Mouse (Mus musculus) cortical plate, adult 2 months (tissue): Measurements from ENCODE around the gene Shc2. TPM values are rescaled to one million over a fixed set of nuclear protein-coding genes. Genes with fewer than 3 reads are reported as not detected.

Source experiments
- H3K27ac ChIP-seq: fragments of 200-500 bp; 2 replicates; pipeline ENCODE4 v1.5.1; 2012; ENCODE audit warnings: low read length, control low read depth, inconsistent platforms; ENCODE audit not compliant: insufficient read depth
- H3K4me1 ChIP-seq: fragments of 200-500 bp; 2 replicates; pipeline ENCODE4 v1.6.1; 2011; ENCODE audit warnings: low read length; ENCODE audit not compliant: control insufficient read depth, insufficient read depth
- H3K4me3 ChIP-seq: fragments of 200-500 bp; 2 replicates; pipeline ENCODE4 v1.5.1; 2011; ENCODE audit warnings: mild to moderate bottlenecking, low read length, control low read depth; ENCODE audit not compliant: insufficient read depth
- CTCF ChIP-seq: fragments of 200-500 bp; IDR thresholded peaks from 2 replicates; pipeline ENCODE4 v1.5.1; 2011; ENCODE audit warnings: mild to moderate bottlenecking, control low read depth, low read length; ENCODE audit not compliant: insufficient read depth; ENCODE audit errors: extremely low read depth
- POLR2A ChIP-seq: fragments of 200-500 bp; IDR thresholded peaks from 2 replicates; pipeline ENCODE4 v1.6.1; 2011; ENCODE audit warnings: mild to moderate bottlenecking, low read length, control low read depth; ENCODE audit not compliant: insufficient read depth; ENCODE audit errors: extremely low read depth
- polyA plus RNA-seq: library from polyadenylated mRNA; depleted of rRNA; stranded (reverse); fragments of >200 nt; gene quantifications from 2 replicates; pipeline ENCODE4 v1.2.3, GENCODE M21; 2012

Gene Shc2
- polyA plus RNA-seq, 1 experiment: 56.2 TPM

DNA sequence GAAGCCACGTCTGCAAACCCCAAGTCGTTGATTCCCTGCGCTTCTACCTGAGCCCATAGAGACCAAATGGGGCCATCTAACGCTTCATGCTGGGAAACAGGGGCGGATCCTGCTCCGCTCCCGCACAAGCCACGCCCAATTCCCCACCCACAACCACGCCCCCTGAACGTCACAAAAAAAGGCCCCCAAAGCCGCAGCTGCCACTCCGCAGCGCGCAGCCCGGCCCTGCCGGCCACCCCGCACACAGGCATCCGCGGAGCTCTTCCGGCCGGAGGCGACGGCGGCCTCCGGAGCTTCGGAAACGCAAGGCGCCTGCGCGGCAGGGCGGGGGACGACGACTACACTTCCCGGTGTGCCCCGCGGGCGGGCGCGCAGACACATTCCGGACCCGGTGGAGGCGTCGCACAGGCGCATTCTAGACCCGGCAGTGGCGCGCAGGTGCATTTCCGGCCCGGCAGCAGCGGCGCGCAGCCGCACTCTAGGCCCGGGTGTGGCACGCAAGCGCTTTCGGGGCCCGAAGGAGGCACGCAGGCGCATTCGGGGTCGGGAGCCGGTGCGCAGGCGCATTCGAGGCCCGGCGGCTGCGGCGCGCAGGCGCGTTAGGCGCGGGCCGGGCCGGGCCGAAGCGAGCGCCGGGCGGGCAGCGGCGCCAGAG lies 44.0 kb upstream of the Shc2 start, which contains the start of gene Cdc34:
TSS of gene Cdc34 (plus strand) at position 605 of the 655 bp plus-strand sequence.
- peak within 1 kb of the TSS; percentile 25; the same call in 1 of the 2 replicates for H3K27ac ChIP-seq
- no peaks in the 10 kb centered on the region; the same call in 1 of the 2 replicates for H3K4me1 ChIP-seq
- peak within 1 kb of the TSS; percentile 94 for H3K4me3 ChIP-seq
- peak; percentile 79 for TF ChIP-seq POLR2A
- no peak for TF ChIP-seq CTCF

GRCm38 (mm10) chr10:79680606-79681495 lies 43.1 kb upstream of the Shc2 start:
- H3K4me1 ChIP-seq: no peaks in the 10 kb centered on the region; the same call in 1 of the 2 replicates
- no peak for TF ChIP-seq CTCF
- TF ChIP-seq POLR2A: no peak
- H3K27ac ChIP-seq: peak overlapping the region; percentile 25; the same call in 1 of the 2 replicates

DNA sequence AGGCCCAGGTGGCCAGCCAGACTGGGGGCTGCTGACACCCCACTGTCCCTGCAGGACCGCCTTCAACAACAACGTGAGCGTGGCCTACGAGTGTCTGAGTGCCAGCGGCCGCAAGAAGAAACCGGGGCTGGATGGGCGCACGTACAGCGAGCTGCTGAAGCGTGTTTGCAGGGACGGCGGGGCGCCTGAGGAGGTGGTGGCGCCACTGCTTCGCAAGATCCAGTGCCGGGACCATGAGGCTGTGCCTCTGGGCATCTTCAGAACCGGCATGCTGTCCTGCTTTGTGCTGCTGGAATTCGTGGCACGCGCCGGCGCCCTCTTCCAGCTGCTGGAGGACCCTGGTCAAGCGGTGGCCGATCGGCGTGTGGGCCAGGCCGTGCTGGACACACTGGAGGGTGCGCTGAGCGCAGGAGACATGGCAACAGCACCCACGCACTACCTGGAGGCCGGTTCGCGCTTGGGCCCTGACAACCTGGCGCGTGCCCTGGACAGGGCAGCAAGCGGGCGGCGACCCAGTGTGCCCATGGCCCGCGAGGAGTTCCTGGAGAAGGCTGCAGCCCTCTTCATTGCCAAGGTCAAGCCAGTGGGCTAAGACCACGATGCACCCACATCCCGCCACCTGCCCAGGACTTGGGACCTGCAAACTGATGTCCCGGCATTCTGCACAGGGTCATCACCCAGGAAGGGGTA lies 37.8 kb upstream of the Shc2 start:
- no peak overlapping the region for H3K27ac ChIP-seq
- no peak for TF ChIP-seq CTCF
- TF ChIP-seq POLR2A: no peak
- H3K4me1 ChIP-seq: peaks cover 5% of the 10 kb centered on the region
- H3K4me3 ChIP-seq: no peak overlapping the region

More at GRCm38 (mm10) chr10:79680606-79681495, 43.1 kb upstream of the Shc2 start:
- peak overlapping the region; percentile 33 for H3K4me3 ChIP-seq

DNA sequence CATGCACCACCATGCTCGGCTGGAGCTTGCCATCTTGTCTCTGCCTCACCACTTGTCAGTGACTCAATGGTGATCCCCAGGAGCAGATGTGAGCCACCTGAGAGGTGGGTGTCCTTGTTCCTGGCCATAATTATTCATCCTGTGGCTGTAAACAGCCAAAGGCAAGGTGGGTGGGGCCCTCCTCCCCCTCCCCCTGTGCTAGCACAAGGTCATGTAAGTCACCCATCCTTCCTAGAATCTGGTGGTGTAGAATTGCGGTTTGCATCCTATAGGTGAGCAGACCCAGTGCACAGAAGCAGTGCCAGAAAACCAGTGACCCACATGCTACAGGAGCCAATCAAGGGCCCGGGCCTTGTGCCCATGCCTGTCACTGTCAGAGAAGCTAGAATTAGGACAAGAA lies 35.3 kb upstream of the Shc2 start:
- TF ChIP-seq POLR2A (no peak), CTCF (no peak)
- H3K4me3 ChIP-seq: no peak overlapping the region
- no peak overlapping the region for H3K27ac ChIP-seq
- H3K4me1 ChIP-seq: peaks cover 8% of the 10 kb centered on the region

DNA sequence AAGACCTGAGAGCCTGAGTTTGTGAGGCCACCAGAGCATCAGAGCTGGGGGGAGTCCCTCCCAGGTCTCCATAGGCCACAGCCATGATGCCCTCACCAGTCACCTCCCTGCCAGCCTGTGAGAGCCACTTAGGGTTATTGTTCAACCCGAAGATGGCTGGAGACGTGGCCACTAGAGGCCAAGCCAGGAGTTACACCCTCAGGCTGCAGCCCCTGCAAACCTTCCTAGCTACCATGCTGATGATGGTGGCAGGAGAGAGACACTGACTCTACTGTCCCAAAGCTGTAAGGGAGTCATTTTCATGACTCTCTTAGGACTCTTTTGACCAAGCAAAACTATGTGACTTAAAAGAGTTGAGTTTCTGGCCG lies 34.4 kb upstream of the Shc2 start:
- no peak for TF ChIP-seq POLR2A
- TF ChIP-seq CTCF: no peak
- Histone ChIP-seq H3K4me3 (no peak overlapping the region), H3K27ac (no peak overlapping the region), H3K4me1 (peaks cover 8% of the 10 kb centered on the region)

- Histone ChIP-seq H3K4me3 (no peak overlapping the region), H3K4me1 (peaks cover 8% of the 10 kb centered on the region), H3K27ac (no peak overlapping the region)
- TF ChIP-seq POLR2A: no peak
- TF ChIP-seq CTCF: no peak
Observed at GRCm38 (mm10) chr10:79671396-79672087, 33.8 kb upstream of the Shc2 start.

- Histone ChIP-seq H3K27ac (no peak overlapping the region), H3K4me1 (peaks cover 8% of the 10 kb centered on the region), H3K4me3 (peak overlapping the region; percentile 45)
- no peak for TF ChIP-seq POLR2A
- TF ChIP-seq CTCF: no peak
Observed at GRCm38 (mm10) chr10:79670071-79670888, 32.6 kb upstream of the Shc2 start.

DNA sequence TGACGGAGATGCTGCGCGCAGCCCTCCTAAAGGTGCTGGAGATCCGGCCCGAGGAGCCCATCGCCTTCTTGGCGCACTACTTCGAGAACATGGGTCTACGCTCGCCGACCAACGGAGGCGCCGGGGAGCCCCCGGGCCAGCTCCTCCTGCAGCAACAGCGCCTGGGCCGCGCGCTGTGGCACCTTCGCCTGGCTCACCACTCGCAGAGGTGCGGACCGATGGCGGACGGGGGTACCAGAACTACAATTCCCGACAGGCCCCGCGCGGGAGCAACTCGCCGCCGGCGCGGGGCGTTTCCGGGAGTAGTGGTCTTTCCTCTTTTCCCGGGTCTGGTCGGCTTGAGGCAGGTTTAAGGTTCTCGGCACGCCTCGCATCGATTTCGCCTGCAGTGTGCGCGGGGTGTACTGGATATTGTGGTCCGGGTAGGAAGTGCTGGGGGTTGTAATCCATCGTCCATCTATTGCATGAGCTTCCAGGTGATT lies 31.9 kb upstream of the Shc2 start:
- Histone ChIP-seq H3K4me1 (peaks cover 8% of the 10 kb centered on the region), H3K4me3 (peak overlapping the region; percentile 45), H3K27ac (peak overlapping the region; percentile 87)
- no peak for TF ChIP-seq POLR2A
